Mouse (Mus musculus): ENCODE results near the gene Cabcoco1.

GRCm38 (mm10) chr10:68472799-68473198, 68.9 kb downstream of the Cabcoco1 start:
- TF ChIP-seq CTCF (IDR thresholded peaks at IDR 0.05; ENCODE audit: low read depth, low read length) = no peak
- no peak for TF ChIP-seq GATA1 (IDR thresholded peaks at IDR 0.05; ENCODE audit: borderline replicate concordance, low read length)
- TF ChIP-seq POLR2AphosphoS5 (IDR thresholded peaks at IDR 0.05; ENCODE audit: insufficient replicate concordance, low read depth, low read length) = no peak
- no peak for TF ChIP-seq TAL1 (conservative IDR thresholded peaks at IDR 0.05; ENCODE audit: low read depth, low read length)
- no peak for TF ChIP-seq GATA2 (IDR thresholded peaks at IDR 0.05; ENCODE audit: borderline replicate concordance, low read depth, low read length)

Measured in G1E (cell line).